Mouse (Mus musculus): ENCODE data around the gene Ano10. TPM values are rescaled to one million over a fixed set of nuclear protein-coding genes. Genes with fewer than 3 reads are reported as not detected.
A peak's percentile ranks its signal among the peaks of the same experiment; 100 is the strongest.

The Ano10 gene
- total RNA-seq, 2 experiments from 2014 or later, result 13.3 to 18.9 TPM

DNA sequence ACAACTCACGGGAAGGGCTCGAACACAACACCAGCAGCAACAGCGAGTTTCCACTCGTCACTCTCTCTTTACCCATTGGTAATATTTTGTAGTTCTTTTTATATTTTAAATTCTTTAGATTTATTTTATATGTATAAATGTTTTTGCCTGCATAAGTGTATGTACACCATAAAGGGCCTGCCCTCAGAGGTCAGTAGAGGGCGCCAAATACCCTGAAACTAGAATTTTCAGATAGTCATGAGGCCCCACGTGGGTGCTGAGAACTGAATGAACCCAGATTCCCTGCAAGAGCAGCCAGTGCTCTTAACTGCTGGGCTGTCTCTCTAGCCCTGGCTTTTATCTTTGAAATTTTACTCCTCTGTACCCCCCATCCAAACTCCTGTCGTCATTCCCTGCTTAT, 89.7 kb downstream of the Ano10 start:
- peak; percentile 61 for ATAC-seq (replicated peaks; ENCODE audit: poor library complexity)

- ATAC-seq (replicated peaks; ENCODE audit: poor library complexity), result no peak
Measured at GRCm38 (mm10) chr9:122199253-122199652, 95.0 kb downstream of the Ano10 start.

DNA sequence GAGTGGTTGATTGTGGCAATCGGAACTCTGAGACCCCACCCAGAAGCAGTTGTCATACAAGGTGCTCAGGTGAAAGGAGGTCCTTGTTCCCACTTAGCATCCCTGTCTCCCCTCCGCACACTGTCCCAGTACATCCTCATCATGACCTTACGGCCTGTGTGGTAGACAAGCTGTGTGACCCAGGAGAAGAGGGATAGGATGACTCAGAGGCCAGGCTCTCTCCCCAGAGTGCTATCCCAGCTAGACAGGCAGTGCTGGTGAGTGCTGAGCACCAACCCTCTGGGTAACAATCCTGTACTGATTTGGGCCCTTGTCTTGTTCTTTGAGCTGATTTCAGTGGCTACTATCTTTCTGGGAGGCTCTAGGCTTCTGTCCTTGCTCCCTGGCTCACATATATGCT, 95.6 kb downstream of the Ano10 start:
- no peak for ATAC-seq (replicated peaks; ENCODE audit: poor library complexity)

DNA sequence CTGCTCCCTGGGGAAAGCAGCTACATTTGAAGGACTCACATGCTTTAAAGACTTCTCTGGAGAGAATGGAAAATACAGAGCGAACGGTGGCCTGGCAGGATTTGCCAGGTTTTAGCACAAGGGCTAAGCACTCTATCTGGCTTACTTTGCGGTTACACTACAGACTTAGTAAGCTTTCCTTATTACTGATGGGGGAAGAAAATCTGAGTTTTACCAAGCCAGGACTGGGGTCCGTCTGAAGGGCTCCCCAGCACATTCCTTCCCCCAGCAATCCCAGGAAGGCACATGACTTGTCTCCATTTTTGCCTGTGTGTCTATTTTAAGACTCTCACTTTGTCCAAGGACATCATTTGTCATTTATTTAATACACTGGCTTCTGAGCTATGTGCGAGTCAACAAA, 97.2 kb downstream of the Ano10 start:
- ATAC-seq (replicated peaks; ENCODE audit: poor library complexity), result no peak

- no peak for ATAC-seq (replicated peaks; ENCODE audit: poor library complexity)
Measured at GRCm38 (mm10) chr9:122195042-122195682, 99.1 kb downstream of the Ano10 start.

DNA sequence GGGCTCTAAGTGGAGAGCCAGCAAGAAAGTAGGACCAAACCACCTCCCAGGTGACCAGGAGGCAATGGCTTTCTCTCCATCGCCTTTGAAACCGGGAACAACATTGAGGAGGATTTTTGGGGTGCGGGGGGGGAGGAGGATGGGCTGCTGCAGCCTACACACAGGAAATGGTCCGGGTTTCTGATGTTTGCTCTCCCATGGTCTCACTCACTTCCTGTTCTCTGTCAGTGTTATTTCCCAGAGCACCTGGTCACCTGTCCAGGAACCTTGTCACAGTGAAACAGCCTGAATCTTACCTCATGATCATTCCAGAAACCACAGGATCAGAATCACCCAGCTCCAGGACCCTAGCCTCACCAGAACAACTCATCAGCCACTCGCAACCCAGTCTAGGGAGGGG, 100.4 kb downstream of the Ano10 start:
- ATAC-seq (replicated peaks; ENCODE audit: poor library complexity), result no peak

GRCm38 (mm10) chr9:122193361-122193760, 100.9 kb downstream of the Ano10 start:
- no peak for ATAC-seq (replicated peaks; ENCODE audit: poor library complexity)

DNA sequence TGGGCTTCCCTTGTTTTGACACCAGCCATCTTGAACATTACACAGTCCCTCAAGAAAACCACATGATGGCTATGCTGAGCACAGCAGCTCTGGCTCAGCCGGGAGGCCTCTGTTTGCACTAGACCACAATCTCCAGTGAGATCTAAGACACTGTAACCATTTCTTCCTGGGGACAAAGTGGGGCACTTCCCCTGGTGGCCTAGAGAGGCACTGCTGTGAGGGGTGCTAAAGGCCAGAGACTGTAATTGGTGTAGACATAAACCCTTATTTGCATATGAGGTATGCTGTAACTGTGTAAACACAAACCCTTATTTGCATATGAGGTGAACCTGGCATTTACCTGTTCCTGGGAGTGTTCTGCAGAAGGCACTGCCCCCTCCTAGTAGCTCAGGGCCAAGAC, 105.5 kb downstream of the Ano10 start:
- peak; percentile 88 for ATAC-seq (replicated peaks; ENCODE audit: poor library complexity)

DNA sequence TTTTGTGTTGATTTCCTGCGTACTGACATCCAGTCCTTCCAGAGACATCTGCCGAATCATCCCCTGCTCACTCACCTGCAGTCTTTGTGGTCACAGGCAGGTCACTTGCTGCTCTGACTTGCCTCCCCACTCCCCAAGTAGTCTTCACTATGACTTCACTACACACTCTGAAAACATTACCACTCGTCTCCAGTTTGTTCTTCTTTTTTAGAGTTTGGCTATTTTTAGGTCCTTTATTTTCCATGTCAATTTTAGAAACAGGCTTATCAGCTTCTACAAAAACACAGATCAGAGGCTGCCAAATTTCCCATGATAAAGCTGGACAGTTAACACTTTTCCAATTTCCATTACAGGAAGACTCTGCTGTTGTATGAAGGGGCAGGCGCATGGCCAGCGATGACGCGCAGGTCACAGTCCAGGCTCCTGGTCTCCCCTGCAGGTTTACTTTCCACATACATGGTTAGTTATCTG, 106.7 kb downstream of the Ano10 start:
- ATAC-seq (replicated peaks; ENCODE audit: poor library complexity), result no peak

GRCm38 (mm10) chr9:122186643-122187226, 107.5 kb downstream of the Ano10 start:
- ATAC-seq (replicated peaks; ENCODE audit: poor library complexity), result no peak

DNA sequence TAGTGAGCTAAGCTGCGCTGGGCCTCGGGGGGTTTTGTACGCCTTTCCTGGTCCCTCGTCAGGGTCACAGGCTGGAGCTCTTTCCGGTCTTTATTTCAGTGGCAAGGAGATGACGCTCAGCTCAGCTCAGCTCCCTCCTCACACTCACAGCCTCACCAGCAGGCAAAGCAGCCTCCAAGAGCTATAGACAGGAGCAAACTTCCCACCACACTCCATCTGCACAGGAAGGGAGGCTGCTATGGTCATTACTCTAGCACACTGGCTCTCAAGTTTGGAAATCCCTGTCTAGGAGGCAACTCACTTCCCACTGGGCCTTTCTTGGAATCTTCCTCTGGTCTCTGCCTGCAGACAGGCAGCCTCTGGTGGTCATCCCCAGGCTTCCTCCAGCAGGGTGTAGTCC, 108.3 kb downstream of the Ano10 start:
- no peak for ATAC-seq (replicated peaks; ENCODE audit: poor library complexity)

GRCm38 (mm10) chr9:122185061-122185460, 109.2 kb downstream of the Ano10 start:
- peak; percentile 77 for ATAC-seq (replicated peaks; ENCODE audit: poor library complexity)

DNA sequence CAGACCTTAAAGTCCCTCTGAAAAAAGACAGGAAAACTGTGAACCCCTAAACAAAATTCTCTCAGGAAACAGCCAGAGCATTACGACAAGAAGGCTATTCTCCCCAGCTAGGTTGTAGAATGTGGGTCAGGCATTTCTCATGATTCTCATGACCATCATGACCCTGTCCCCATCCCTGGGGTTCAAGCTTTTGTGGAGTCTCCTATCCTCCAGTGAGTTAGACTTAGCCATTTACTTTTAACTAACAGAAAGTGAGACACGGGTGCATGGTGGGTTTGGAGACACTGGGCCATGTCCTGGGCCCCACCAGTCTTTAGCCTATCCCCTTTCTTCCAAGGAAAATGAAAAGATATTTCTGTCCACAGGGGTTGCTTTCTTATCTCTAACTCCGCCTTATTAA, 109.9 kb downstream of the Ano10 start:
- ATAC-seq (replicated peaks; ENCODE audit: poor library complexity), result no peak

- ATAC-seq (replicated peaks; ENCODE audit: poor library complexity), result no peak
Measured at GRCm38 (mm10) chr9:122183074-122183473, 111.1 kb downstream of the Ano10 start.

DNA sequence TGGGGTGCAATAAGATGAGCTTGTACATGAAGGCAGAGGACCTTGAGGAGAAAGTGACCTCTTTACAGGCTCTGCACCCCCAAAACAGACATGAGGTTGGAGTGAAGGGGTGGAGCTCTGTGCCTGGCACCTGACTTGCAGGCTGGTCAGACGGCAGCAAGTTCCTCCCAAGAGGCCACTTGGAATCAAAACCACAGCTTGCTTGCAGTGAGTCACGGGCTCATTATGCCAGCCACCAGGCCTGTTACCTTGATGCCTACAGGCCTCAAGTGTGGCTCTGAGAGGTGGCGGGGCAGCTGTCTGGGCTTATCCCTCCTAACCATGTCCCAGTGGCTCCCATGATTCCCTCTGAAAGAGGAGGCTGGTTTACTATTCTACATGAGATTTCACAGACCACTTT, 114.1 kb downstream of the Ano10 start:
- no peak for ATAC-seq (replicated peaks; ENCODE audit: poor library complexity)

DNA sequence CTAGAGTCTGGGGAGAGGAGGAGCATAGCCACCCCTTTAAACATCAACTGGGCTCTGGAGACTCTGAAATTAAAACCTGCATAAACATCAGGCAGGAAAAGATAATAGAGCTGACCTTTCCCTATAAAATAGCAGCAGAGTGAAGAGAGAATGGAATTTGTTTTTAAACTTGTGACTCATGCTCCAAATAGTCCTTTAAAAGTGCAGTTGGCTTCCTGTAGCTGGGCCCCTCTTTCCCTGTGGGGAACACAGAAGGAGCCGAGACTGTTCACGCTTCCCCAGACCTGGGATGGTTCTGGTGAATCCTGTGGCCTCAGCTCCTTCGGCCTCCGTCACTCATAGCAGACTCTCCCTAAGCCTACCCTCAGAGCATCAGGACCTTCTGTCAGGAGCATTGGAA, 115.8 kb downstream of the Ano10 start:
- no peak for ATAC-seq (replicated peaks; ENCODE audit: poor library complexity)

- no peak for ATAC-seq (replicated peaks; ENCODE audit: poor library complexity)
Measured at GRCm38 (mm10) chr9:122177256-122178220, 116.7 kb downstream of the Ano10 start.

DNA sequence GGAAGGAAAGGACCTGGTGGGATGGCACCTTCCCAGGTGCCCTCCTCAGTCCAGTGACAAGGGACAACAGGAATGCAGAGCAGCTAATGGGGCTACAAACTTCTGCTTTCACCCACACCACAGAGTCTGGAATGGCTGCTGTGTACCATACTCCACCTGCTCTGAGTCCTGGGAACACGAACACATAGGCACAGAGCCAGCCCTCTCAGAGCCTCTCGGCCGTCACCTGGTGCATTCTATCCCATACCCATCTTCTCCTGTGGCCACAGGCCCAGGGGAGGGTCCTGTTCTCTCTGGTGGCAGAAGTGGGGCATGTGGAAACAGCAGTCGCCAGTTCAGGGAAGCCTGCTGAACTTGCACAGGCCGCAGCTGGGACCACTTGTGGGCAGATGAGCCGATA, 119.5 kb downstream of the Ano10 start:
- no peak for ATAC-seq (replicated peaks; ENCODE audit: poor library complexity)

DNA sequence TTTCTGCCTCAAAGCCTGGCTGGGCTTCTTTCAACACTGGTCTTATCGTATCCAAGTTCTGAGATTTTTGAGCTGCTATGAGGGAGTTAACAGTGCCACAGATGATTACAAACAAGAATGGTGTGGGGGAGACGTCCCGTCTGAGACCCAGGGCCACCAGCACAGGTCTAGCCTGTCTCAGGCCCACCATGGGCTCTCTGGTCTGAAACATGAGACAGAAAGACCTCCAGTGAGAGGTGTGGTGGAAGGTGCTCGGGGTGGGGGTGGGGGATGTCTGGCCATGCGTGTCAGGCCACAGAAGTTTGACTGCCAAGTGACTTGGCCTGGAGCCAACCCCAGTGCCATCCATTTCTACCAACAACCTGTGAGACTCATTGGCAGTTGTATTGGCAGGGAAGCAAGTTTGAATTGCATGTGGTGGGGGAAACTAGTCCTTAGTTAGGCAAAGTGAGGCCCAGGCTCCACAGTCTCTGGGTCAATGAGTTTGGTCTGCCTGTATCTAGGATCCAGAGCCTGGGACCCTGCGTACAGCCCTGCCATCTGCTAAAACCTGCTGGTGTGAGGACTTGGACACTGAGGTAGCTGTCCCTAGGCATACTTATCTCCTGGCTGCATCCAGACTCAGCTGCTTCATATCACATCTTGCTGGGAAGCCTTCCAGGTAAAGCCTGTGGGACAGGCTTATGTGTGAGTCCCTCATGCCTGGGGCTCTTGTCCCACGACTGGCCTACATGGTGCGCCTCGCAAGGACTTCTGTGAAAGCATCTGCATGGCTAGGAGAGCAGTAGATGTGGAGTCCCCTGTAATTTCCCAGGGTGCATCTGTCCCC, 120.6 kb downstream of the Ano10 start:
- no peak for ATAC-seq (replicated peaks; ENCODE audit: poor library complexity)

- ATAC-seq (replicated peaks; ENCODE audit: poor library complexity), result no peak
Measured at GRCm38 (mm10) chr9:122172612-122173186, 121.5 kb downstream of the Ano10 start.

DNA sequence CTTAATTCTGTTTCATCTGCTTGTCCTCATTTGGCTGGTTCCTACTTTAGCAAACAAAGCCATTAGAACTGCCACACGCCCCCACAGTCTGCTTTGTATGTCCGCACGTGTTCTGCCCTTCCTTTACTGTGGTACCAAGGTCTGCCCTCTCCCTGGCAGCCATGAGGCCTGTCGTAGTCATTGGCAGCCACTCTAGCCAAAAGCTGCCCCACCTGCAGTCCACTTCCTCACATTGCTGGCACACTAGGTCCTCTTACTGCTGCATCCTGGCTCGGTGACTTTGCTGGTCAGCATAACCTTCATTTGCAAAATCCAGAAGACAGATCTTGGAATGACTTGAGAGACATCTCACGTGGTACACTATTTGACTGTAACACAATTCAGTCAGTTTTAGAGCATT, 124.3 kb downstream of the Ano10 start:
- ATAC-seq (replicated peaks; ENCODE audit: poor library complexity), result no peak
